Mouse (Mus musculus) CH12.LX (cell line): ENCODE data around the gene Rnf26. TPM values are rescaled to one million over a fixed set of nuclear protein-coding genes. Genes with fewer than 3 reads are reported as not detected.

Experiments
- DNase-seq: peaks from one replicate; pipeline ENCODE4 v3.0.0-alpha.2; 2013; ENCODE audit errors: extremely low read depth
- H3K27ac ChIP-seq: 2 replicates; pipeline ENCODE4 v1.5.1; 2012; ENCODE audit warnings: low read depth, mild to moderate bottlenecking, control low read depth, moderate library complexity; ENCODE audit not compliant: insufficient read depth
- H3K27me3 ChIP-seq: replicated peaks from 2 replicates; pipeline ENCODE3; 2012; ENCODE audit warnings: inconsistent platforms
- H3K36me3 ChIP-seq, 2 experiments: replicated peaks in 1 of 2; 2 replicates each; pipeline versions ENCODE3 to v1.6.1; 2012; ENCODE audit warnings: inconsistent platforms in 1 of 2, low read length in 1 of 2, mild to moderate bottlenecking in 1 of 2, mixed read lengths in 1 of 2, moderate library complexity in 1 of 2; ENCODE audit not compliant: control insufficient read depth in 1 of 2, insufficient read depth in 1 of 2
- H3K4me1 ChIP-seq, 2 experiments: 2 replicates each; pipeline ENCODE4 v1.6.1; 2012; ENCODE audit warnings: inconsistent platforms in 1 of 2, moderate library complexity in 1 of 2; ENCODE audit not compliant: insufficient read depth in 2 of 2, control insufficient read depth in 1 of 2
- H3K4me2 ChIP-seq: 2 replicates; pipeline ENCODE4 v1.6.1; 2012; ENCODE audit warnings: low read depth, mild to moderate bottlenecking, control low read depth; ENCODE audit not compliant: poor library complexity, insufficient read depth, severe bottlenecking
- H3K4me3 ChIP-seq, 3 experiments: fragments of 150-350 bp in 1 of 3; sonication (generic) in 1 of 3; replicated peaks in 1 of 3; 2 replicates each; pipeline versions ENCODE3 to v1.5.1; 2011 to 2012; ENCODE audit warnings: low read depth in 2 of 3, low read length in 2 of 3, mild to moderate bottlenecking in 2 of 3, moderate library complexity in 2 of 3, control low read depth in 1 of 3, improper control_type of control experiment in 1 of 3, inconsistent platforms in 1 of 3, mixed read lengths in 1 of 3; ENCODE audit not compliant: poor library complexity in 1 of 3
- H3K79me2 ChIP-seq: replicated peaks from 2 replicates; pipeline ENCODE4 v1.6.1; 2012; ENCODE audit warnings: mild to moderate bottlenecking, moderate library complexity; ENCODE audit not compliant: control insufficient read depth, poor library complexity, insufficient read depth, severe bottlenecking; ENCODE audit errors: extremely low read depth
- H3K9ac ChIP-seq: 2 replicates; pipeline ENCODE4 v1.6.1; 2012; ENCODE audit warnings: low read depth, mild to moderate bottlenecking, control low read depth, moderate library complexity; ENCODE audit not compliant: insufficient read depth
- H3K9me3 ChIP-seq: replicated peaks from 2 replicates; pipeline ENCODE3; 2012; ENCODE audit warnings: low read length, inconsistent platforms, mixed read lengths
- E2F4 ChIP-seq: IDR thresholded peaks from 2 replicates; pipeline ENCODE4 v1.6.1; 2011; ENCODE audit warnings: low read depth, low read length, improper control_type of control experiment; ENCODE audit not compliant: insufficient replicate concordance
- ELF1 ChIP-seq: IDR thresholded peaks from 2 replicates; pipeline ENCODE4 v1.6.1; 2014; ENCODE audit warnings: low read depth, mild to moderate bottlenecking, inconsistent platforms, low read length, improper control_type of control experiment
- EP300 ChIP-seq: IDR thresholded peaks from 2 replicates; pipeline ENCODE4 v1.6.1; 2011; ENCODE audit warnings: low read length, improper control_type of control experiment
- ETS1 ChIP-seq: conservative IDR thresholded peaks from 2 replicates; pipeline ENCODE4 v1.6.1; 2012; ENCODE audit warnings: low read depth, mild to moderate bottlenecking, inconsistent platforms, low read length, improper control_type of control experiment, moderate library complexity
- KAT2A ChIP-seq: IDR thresholded peaks from 2 replicates; pipeline ENCODE4 v1.6.1; 2012; ENCODE audit warnings: low read length, improper control_type of control experiment, inconsistent platforms; ENCODE audit not compliant: insufficient replicate concordance
- MAX ChIP-seq: IDR thresholded peaks from 2 replicates; pipeline ENCODE4 v1.6.1; 2011; ENCODE audit warnings: low read length, improper control_type of control experiment
- MAZ ChIP-seq: IDR thresholded peaks from 2 replicates; pipeline ENCODE4 v1.6.1; 2012; ENCODE audit warnings: low read depth, mild to moderate bottlenecking, inconsistent platforms, low read length, improper control_type of control experiment, moderate library complexity
- MEF2A ChIP-seq: IDR thresholded peaks from 2 replicates; pipeline ENCODE4 v1.6.1; 2014; ENCODE audit warnings: low read depth, mild to moderate bottlenecking, inconsistent platforms, low read length, improper control_type of control experiment, borderline replicate concordance
- NRF1 ChIP-seq: IDR thresholded peaks from 2 replicates; pipeline ENCODE4 v1.6.1; 2014; ENCODE audit warnings: low read depth, mild to moderate bottlenecking, inconsistent platforms, low read length, improper control_type of control experiment, moderate library complexity
- POLR2A ChIP-seq: IDR thresholded peaks from 2 replicates; pipeline ENCODE4 v1.6.1; 2011; ENCODE audit warnings: low read depth, mild to moderate bottlenecking, improper control_type of control experiment, low read length
- TBP ChIP-seq: conservative IDR thresholded peaks from 2 replicates; pipeline ENCODE4 v1.6.1; 2011; ENCODE audit warnings: low read depth, low read length, improper control_type of control experiment
- TCF12 ChIP-seq: IDR thresholded peaks from 2 replicates; pipeline ENCODE4 v1.6.1; 2014; ENCODE audit warnings: low read depth, mild to moderate bottlenecking, inconsistent platforms, low read length, improper control_type of control experiment
- UBTF ChIP-seq: IDR thresholded peaks from 2 replicates; pipeline ENCODE4 v1.6.1; 2012; ENCODE audit warnings: low read depth, mild to moderate bottlenecking, inconsistent platforms, low read length, improper control_type of control experiment, moderate library complexity
- USF1 ChIP-seq: IDR thresholded peaks from 2 replicates; pipeline ENCODE4 v1.6.1; 2014; ENCODE audit warnings: low read depth, mild to moderate bottlenecking, inconsistent platforms, low read length, improper control_type of control experiment
- ZC3H11A ChIP-seq: IDR thresholded peaks from 2 replicates; pipeline ENCODE4 v1.6.1; 2012; ENCODE audit warnings: low read depth, mild to moderate bottlenecking, inconsistent platforms, low read length, improper control_type of control experiment
- ZNF384 ChIP-seq: IDR thresholded peaks from 2 replicates; pipeline ENCODE4 v1.6.1; 2012; ENCODE audit warnings: low read depth, low read length, improper control_type of control experiment, inconsistent platforms
- dilution Hi-C: fragments of 300-500 bp; cut with MboI; formaldehyde crosslinking; loops from 2 replicates; pipeline ENCODE4 v1.14.3; 2020; ENCODE audit warnings: low sequenced_read_pairs; ENCODE audit not compliant: extremely low pct_unique_long_range_greater_than_20kb, extremely low pct_ligation_motif_present
- in situ Hi-C: fragments of 300-500 bp; cut with MboI; formaldehyde crosslinking; loops from 3 replicates; pipeline ENCODE4 v1.14.3; 2019; ENCODE audit warnings: low sequenced_read_pairs, low pct_ligation_motif_present, low pct_unique_long_range_greater_than_20kb, mixed read lengths
- polyA plus RNA-seq: library from polyadenylated mRNA; unstranded; fragments of >175 nt; gene quantifications from 2 replicates; pipeline ENCODE4 v1.2.1, GENCODE M21; 2012; ENCODE audit warnings: low read depth; ENCODE audit not compliant: insufficient read length
- total RNA-seq, 2 experiments: library from RNA; depleted of rRNA; stranded (reverse); fragments of 300-350 nt in 1 of 2; fragments of >200 nt in 1 of 2; gene quantifications; 2 replicates each; pipeline ENCODE4 v1.2.3; 2012 to 2014

Gene Rnf26
- total and polyA plus RNA-seq, 3 experiments = 11.7 to 40.0 (median 15.3) TPM

- TF ChIP-seq POLR2A (no peak), USF1 (no peak), EP300 (no peak), MAX (no peak), E2F4 (no peak), ZC3H11A (no peak), ELF1 (no peak), ETS1 (no peak), TCF12 (no peak), NRF1 (no peak), TBP (no peak), KAT2A (no peak)
- Histone ChIP-seq H3K27me3 (peaks cover 66% of the 10 kb centered on the region), H3K4me1 (peaks cover 11 to 46% of the 10 kb centered on the region in 2 experiments), H3K4me3 (peak overlapping the region in 2 of 3 experiments; percentile 41 to 43), H3K9ac (no peak overlapping the region), H3K4me2 (peak overlapping the region; percentile 48), H3K9me3 (no peaks in the 10 kb centered on the region), H3K36me3 (no peaks in the 10 kb centered on the region), H3K27ac (no peak overlapping the region), H3K79me2 (no peaks in the 10 kb centered on the region)
- no peak for DNase-seq
- in situ Hi-C loops = no loop called here
- dilution Hi-C loops = no loop called here
Measured at GRCm38 (mm10) chr9:44130581-44131275, 17.4 kb upstream of the Rnf26 start.

- TF ChIP-seq TCF12 (0 out of 2 replicates have a peak, but pooled peaks have one; percentile 29), MAZ (peak; percentile 75; the same call in 1 of the 2 replicates), MAX (peak; percentile 42; the same call in 1 of the 2 replicates), MEF2A (0 out of 2 replicates have a peak, but pooled peaks have one; percentile 31), UBTF (peak; percentile 53; the same call in 1 of the 2 replicates), ZNF384 (no peak)
- Histone ChIP-seq H3K9ac (peak overlapping the region; percentile 22), H3K9me3 (no peaks in the 10 kb centered on the region), H3K79me2 (no peaks in the 10 kb centered on the region), H3K4me1 (peaks cover 4 to 43% of the 10 kb centered on the region in 2 experiments), H3K4me2 (peak overlapping the region; percentile 48), H3K36me3 (no peaks in the 10 kb centered on the region), H3K27me3 (peaks cover 59% of the 10 kb centered on the region), H3K4me3 (peak overlapping the region; percentile 34 to 43 (median 41)), H3K27ac (no peak overlapping the region)
- dilution Hi-C loops = no loop called here
- DNase-seq = peak; percentile 53
- in situ Hi-C loops = no loop called here
Measured at GRCm38 (mm10) chr9:44130034-44130433, 16.7 kb upstream of the Rnf26 start.
